Mouse (Mus musculus) heart, embryonic 15.5 days (tissue): ENCODE measurements around the gene Wfikkn1. TPM values are rescaled to one million over a fixed set of nuclear protein-coding genes. Genes with fewer than 3 reads are reported as not detected.
A peak's percentile ranks its signal among the peaks of the same experiment; 100 is the strongest.

Experiments used
- ATAC-seq: fragments of 200-750 bp; cut with Nextera tagmentation; replicated peaks from 2 replicates; pipeline ENCODE4 v1.8.0; 2017; ENCODE audit warnings: low read depth, moderate TSS enrichment; ENCODE audit not compliant: insufficient number of reproducible peaks, insufficient read depth, low FRiP score
- H3K27ac ChIP-seq: fragments of 300-500 bp; sonication (generic); 2 replicates; pipeline ENCODE4 v1.5.1; 2015; ENCODE audit warnings: mild to moderate bottlenecking, inconsistent platforms
- H3K27me3 ChIP-seq: fragments of 300-500 bp; sonication (generic); 2 replicates; pipeline ENCODE4 v1.6.1; 2015; ENCODE audit warnings: inconsistent platforms
- H3K36me3 ChIP-seq: fragments of 300-500 bp; sonication (generic); 2 replicates; pipeline ENCODE4 v1.6.1; 2015; ENCODE audit warnings: mild to moderate bottlenecking, inconsistent platforms
- H3K4me1 ChIP-seq: fragments of 300-500 bp; sonication (generic); replicated peaks from 2 replicates; pipeline ENCODE4 v1.6.1; 2015; ENCODE audit warnings: inconsistent platforms
- H3K4me2 ChIP-seq: fragments of 300-500 bp; sonication (generic); 2 replicates; pipeline ENCODE4 v1.6.1; 2015; ENCODE audit warnings: inconsistent platforms, mild to moderate bottlenecking, moderate library complexity
- H3K4me3 ChIP-seq: fragments of 300-500 bp; sonication (generic); 2 replicates; pipeline ENCODE4 v1.5.1; 2015; ENCODE audit warnings: mild to moderate bottlenecking, inconsistent platforms
- H3K9ac ChIP-seq: fragments of 300-500 bp; sonication (generic); 2 replicates; pipeline ENCODE4 v1.6.1; 2015; ENCODE audit warnings: mild to moderate bottlenecking, inconsistent platforms
- H3K9me3 ChIP-seq: fragments of 300-500 bp; sonication (generic); replicated peaks from 2 replicates; pipeline ENCODE4 v1.6.1; 2016; ENCODE audit warnings: inconsistent platforms
- WGBS: fragments of 180-500 bp; shearing (Covaris S2); methylation state at CpG from one replicate; pipeline ENCODE4 v1.1.7; 2015; ENCODE audit warnings: mixed read lengths; 5-methylcytosine and 5-hydroxymethylcytosine counted together
- polyA plus RNA-seq: library from polyadenylated mRNA; unstranded; fragments of >200 nt; fragmentation: Nextera tagmentation; extraction: Ambion mirVana; gene quantifications from 2 replicates; pipeline ENCODE4 v1.2.1, GENCODE M21; 2015

Wfikkn1 gene
- polyA plus RNA-seq, 1 experiment from 2014 or later, result 0.24 TPM

DNA sequence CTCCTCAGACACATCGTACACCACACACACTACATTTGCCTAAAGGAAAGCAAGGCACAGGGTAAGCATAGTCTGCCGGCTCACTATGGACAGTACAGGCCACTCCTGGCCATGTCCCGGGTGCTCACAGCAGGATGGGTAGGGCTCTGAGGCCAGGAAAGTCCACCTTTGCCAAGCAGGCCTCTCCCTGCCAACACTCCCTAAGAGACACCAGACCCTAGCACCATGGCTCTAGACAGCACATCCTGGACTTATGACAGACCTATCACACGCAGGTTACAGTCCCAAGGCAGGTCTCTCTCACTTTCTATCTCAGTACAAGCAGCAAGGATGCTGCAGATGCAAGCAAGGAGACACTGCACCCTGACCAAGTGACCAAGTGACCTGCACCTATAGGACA, 37.5 kb downstream of the Wfikkn1 start:
- no peaks in the 10 kb centered on the region for H3K27me3 ChIP-seq
- no peaks in the 10 kb centered on the region for H3K9me3 ChIP-seq
- no peak for ATAC-seq
- H3K27ac ChIP-seq, result peak overlapping the region; percentile 88; the same call in 1 of the 2 replicates
- peak overlapping the region; percentile 95 for H3K4me3 ChIP-seq
- peak overlapping the region; percentile 96 for H3K9ac ChIP-seq
- peaks cover 40% of the 10 kb centered on the region for H3K36me3 ChIP-seq
- WGBS, result 87% methylated on average over 4 of the region's 4 CpGs
- peaks cover 32% of the 10 kb centered on the region for H3K4me1 ChIP-seq
- peak overlapping the region; percentile 78 for H3K4me2 ChIP-seq

DNA sequence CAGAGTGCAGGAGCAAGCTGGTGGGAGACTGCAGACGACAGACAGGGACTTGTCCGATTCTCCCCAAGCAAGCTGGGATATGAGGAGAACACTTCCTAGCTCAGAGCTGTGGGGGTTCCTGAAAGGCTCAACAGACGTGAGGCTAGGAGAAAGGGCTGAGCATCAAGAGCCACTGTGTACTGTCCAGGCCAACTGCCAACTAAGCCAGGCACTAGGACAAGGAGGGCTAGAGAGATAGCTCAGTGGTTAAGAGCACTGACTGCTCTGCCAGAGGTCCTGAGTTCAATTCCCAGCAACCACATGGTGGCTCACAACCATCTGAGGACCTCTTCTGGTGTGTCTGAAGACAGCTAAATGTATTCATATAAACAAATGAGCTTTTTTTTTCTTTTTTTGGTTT, 38.1 kb downstream of the Wfikkn1 start:
- peaks cover 38% of the 10 kb centered on the region for H3K4me1 ChIP-seq
- H3K9me3 ChIP-seq, result no peaks in the 10 kb centered on the region
- no peak for ATAC-seq
- 81% methylated on average over 3 of the region's 3 CpGs for WGBS
- H3K36me3 ChIP-seq, result peaks cover 40% of the 10 kb centered on the region
- H3K9ac ChIP-seq, result no peak overlapping the region
- H3K27me3 ChIP-seq, result no peaks in the 10 kb centered on the region
- no peak overlapping the region for H3K4me2 ChIP-seq
- H3K4me3 ChIP-seq, result no peak overlapping the region
- H3K27ac ChIP-seq, result no peak overlapping the region

DNA sequence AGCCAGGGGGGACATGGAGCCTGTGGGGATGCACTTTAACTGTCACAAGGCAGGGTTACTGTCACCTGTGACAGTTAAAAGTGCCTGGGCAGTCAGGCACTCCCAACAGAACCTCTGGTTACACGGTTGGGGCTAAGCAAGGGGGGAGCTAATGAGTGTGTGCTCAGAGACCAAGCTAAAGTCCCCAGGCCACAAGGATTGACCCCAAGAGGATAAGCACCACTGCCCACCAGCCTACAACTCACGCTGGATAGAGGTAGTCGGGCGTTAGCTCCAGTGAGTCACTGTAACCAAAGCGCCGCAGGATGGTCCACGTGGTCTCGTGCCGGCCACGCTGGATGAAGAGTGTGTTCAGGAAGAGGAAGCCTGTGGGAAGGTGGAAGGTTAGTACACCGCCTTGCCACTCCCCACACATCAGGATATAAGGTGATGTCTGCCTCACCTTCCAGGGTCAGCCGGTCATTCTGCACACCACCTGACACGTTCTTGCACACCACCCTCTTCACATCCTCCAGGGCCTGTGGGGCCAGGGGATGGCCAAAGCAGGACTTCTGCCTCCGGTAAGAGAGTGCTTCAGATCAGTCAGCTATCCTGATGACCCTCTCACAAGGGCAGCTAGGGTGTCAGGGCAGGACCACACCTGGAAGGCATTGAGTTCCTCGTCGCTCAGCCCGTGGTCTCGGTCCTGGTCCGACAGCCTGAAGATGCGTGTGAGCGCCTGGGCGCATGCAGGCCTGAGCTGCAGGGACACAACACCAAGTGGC, 39.4 kb downstream of the Wfikkn1 start, which contains the start of gene Gm20683:
Gene Gm20683, minus strand, starts transcription at position 647 of the 764 bp plus-strand sequence.
- no peak within 1 kb of the TSS for H3K4me3 ChIP-seq
- no peak within 1 kb of the TSS for H3K9ac ChIP-seq
- H3K4me1 ChIP-seq, result peaks cover 50% of the 10 kb centered on the region
- no peaks in the 10 kb centered on the region for H3K9me3 ChIP-seq
- WGBS, result 93% methylated on average over 22 of the region's 22 CpGs
- no peak for ATAC-seq
- no peak within 1 kb of the TSS for H3K4me2 ChIP-seq
- H3K27me3 ChIP-seq, result no peaks in the 10 kb centered on the region
- no peak within 1 kb of the TSS for H3K27ac ChIP-seq
- peaks cover 40% of the 10 kb centered on the region for H3K36me3 ChIP-seq

DNA sequence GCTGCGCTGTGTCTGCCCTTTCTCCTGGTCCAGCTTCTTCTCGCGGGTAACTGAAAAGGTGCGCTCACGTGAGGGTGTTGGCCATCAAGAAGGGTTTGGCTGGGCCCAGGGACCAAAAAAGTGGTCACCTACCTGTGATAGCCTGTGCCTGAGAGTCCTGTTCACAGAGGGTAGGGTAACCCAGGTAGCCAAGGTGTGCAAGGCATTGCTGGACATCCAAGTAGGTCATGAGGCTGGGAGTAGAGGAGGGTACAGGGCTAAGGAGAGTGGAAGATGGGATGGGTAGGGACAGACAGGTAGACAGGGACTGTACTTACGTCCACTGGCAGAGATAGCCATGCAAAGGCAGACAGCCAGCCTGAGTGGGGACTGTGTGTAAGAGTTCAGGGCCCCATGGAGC, 40.1 kb downstream of the Wfikkn1 start:
- ATAC-seq, result no peak
- 94% methylated on average over 6 of the region's 6 CpGs for WGBS
- peaks cover 40% of the 10 kb centered on the region for H3K36me3 ChIP-seq
- no peak overlapping the region for H3K4me2 ChIP-seq
- peaks cover 58% of the 10 kb centered on the region for H3K4me1 ChIP-seq
- no peak overlapping the region for H3K27ac ChIP-seq
- H3K4me3 ChIP-seq, result no peak overlapping the region
- no peaks in the 10 kb centered on the region for H3K9me3 ChIP-seq
- H3K9ac ChIP-seq, result no peak overlapping the region
- H3K27me3 ChIP-seq, result no peaks in the 10 kb centered on the region

DNA sequence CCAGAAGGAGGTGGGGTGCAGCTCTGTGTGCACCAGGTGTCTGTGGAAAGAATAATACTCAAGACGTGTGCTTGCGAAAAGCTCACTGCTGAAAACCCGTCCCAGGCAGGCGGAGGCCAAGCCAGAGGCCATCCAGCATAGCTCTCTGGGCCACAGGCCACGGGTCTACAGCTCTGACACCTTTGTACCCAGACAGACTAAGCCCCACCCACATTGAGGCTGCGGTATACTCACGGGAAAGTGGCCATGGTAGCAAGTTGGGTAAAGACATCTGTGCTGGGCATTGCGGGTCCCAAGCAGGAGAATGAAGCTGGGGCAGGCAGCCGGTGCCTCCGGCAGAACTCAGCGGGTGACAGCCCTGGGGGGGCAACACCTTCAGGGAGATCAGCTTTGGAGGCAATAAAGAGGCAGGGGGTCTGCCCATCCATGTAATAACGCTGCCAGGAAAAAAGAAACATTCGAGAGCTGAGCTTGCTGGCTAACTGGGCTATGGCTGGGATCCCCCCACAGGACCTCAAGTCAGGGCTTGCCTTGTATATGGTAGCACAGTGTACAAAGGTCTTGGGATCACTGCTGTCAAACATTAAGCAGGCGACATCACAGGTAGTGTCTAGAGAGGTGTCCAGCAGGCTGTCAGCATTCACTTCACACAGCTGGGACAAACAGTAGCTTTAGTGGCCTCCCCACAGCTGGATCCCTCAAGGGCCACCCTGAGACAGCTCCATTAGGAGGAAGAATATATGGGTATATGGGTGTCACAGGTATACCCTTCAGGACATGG, 41.0 kb downstream of the Wfikkn1 start:
- no peak overlapping the region for H3K9ac ChIP-seq
- no peaks in the 10 kb centered on the region for H3K27me3 ChIP-seq
- no peaks in the 10 kb centered on the region for H3K9me3 ChIP-seq
- H3K4me2 ChIP-seq, result no peak overlapping the region
- 86% methylated on average over 14 of the region's 14 CpGs for WGBS
- H3K4me1 ChIP-seq, result peaks cover 61% of the 10 kb centered on the region
- no peak for ATAC-seq
- H3K36me3 ChIP-seq, result peaks cover 46% of the 10 kb centered on the region
- no peak overlapping the region for H3K27ac ChIP-seq
- H3K4me3 ChIP-seq, result no peak overlapping the region

DNA sequence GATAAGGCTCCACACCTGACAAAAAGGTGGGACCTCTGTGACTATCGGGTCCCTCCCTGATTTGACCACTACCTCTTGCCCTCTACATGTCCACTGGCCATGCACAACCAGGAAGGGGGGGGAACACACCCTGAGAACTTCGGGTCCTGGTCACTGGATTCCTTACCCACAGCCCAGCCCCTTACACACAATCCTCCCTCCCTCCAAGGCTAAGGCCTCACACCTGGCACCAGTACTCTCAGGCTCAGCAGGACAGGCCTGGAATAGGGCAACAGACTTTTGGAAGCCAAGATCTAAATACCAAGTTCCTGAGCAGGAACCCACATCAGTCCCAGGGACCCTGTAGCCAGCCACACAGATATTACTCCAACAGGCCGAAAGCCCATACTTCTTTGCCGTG, 41.8 kb downstream of the Wfikkn1 start:
- 75% methylated on average over 4 of the region's 4 CpGs for WGBS
- peaks cover 66% of the 10 kb centered on the region for H3K4me1 ChIP-seq

DNA sequence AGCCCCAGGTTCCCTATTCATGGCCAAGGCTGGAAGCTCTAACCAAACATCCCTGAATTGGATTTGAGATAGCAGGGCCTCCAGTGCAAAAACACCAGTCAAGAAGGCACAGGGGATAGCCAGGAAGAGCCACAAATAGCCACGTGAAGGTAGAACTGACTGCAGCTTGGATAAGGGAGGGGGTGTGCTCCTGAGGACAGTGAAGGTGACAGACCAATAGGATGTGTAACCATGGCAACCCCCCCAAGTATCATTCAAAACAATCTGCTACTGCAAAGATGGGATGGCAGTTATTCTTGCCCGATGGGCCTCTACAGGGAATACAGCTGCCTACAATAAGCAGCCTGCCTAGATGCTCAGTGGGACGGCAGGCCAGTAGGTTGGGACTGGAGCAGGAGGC, 43.1 kb downstream of the Wfikkn1 start:
- H3K36me3 ChIP-seq, result peaks cover 45% of the 10 kb centered on the region

More for the DNA sequence above, 41.8 kb downstream of the Wfikkn1 start:
- no peak for ATAC-seq
- no peak overlapping the region for H3K4me2 ChIP-seq
- H3K4me3 ChIP-seq, result no peak overlapping the region
- H3K36me3 ChIP-seq, result peaks cover 46% of the 10 kb centered on the region
- no peaks in the 10 kb centered on the region for H3K27me3 ChIP-seq
- no peaks in the 10 kb centered on the region for H3K9me3 ChIP-seq
- no peak overlapping the region for H3K27ac ChIP-seq
- no peak overlapping the region for H3K9ac ChIP-seq

DNA sequence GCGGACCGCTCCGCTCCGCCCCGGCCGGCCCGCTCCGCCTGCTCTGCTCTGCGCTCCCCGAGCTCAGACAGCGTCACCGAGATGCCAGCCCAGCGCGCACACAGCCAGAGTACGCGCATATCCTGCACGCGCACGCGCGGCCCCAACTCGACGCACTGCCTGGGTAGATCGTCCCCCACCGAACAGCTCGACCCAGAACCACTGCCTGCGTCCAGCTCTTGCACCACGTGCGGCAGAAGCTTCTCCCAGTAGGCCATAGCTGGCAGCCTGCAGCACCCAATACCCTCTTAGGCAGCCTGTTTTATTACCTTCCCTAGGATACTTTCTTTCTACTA, 43.6 kb downstream of the Wfikkn1 start, which contains the start of gene Rhbdl1:
Gene Rhbdl1, minus strand, starts transcription at position 220 of the 335 bp plus-strand sequence.
- 8% methylated on average over 29 of the region's 29 CpGs for WGBS
- no peaks in the 10 kb centered on the region for H3K27me3 ChIP-seq
- no peaks in the 10 kb centered on the region for H3K9me3 ChIP-seq
- H3K9ac ChIP-seq, result peak within 1 kb of the TSS; percentile 62
- H3K27ac ChIP-seq, result peak within 1 kb of the TSS; percentile 69
- H3K36me3 ChIP-seq, result peaks cover 40% of the 10 kb centered on the region
- H3K4me2 ChIP-seq, result peak within 1 kb of the TSS; percentile 90
- peak within 1 kb of the TSS; percentile 47 for H3K4me3 ChIP-seq
- peaks cover 57% of the 10 kb centered on the region for H3K4me1 ChIP-seq
- peak; percentile 5; the same call in 1 of the 2 replicates for ATAC-seq

More for the DNA sequence above, 43.1 kb downstream of the Wfikkn1 start:
- H3K4me1 ChIP-seq, result peaks cover 58% of the 10 kb centered on the region
- peak overlapping the region; percentile 62; the same call in 1 of the 2 replicates for H3K9ac ChIP-seq
- no peak for ATAC-seq
- H3K4me3 ChIP-seq, result no peak overlapping the region
- peak overlapping the region; percentile 69 for H3K27ac ChIP-seq
- WGBS, result 35% methylated on average over 3 of the region's 3 CpGs
- H3K4me2 ChIP-seq, result peak overlapping the region; percentile 90
- H3K9me3 ChIP-seq, result no peaks in the 10 kb centered on the region
- H3K27me3 ChIP-seq, result no peaks in the 10 kb centered on the region

DNA sequence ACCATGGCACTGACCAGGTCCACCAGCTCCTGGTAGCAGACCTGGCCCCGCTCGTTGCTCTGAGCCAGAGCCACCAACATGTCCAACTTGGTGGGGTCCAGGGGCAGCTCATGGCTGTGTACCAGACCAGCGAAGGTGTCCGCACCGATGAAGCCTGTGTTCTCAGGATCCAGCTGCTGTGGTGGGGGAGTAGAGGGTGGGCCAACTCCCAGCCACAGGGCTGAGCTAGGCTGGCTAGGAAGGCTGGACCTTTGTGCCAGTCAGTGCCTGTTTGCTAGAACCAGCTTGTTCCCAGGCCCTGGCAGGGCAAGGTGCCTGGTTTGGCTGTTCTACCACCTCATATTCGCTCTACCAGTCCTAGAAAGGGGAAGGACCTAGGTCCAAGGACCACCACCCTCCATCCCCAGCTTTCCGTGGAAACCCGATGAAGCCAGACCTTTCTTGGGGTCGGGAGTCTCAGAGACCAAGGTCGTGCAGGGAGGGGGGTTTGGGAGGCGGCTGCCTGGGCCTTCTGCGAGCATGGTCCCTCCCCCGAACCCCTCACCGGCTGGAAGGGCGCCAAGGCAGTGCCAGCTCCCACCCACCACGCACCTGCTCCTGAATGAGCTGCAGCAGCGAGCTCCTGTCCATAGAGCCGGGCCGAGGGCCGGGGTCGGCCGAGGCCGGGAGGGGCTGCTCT, 44.1 kb downstream of the Wfikkn1 start:
- 20% methylated on average over 23 of the region's 23 CpGs for WGBS

DNA sequence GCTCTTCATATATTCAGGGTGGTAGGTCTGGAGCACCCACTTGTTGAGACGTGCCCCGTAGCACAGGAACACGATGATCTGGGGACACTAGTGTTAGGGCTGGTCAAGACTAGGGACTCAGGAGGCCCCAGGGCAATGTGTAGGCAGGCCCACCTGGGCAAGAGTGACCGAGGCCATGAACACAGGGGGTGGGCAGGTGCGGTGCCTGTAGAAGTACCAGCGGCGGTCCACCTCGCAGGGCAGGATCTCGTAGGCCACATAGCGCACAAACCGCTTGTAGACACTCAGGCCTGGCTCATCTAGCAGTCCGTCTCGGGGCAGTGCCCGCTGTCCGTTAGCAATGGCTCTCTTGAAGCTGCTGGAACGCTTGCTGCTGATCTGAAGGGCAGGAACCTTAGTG, 44.8 kb downstream of the Wfikkn1 start:
- H3K36me3 ChIP-seq, result peaks cover 34% of the 10 kb centered on the region
- H3K9me3 ChIP-seq, result no peaks in the 10 kb centered on the region
- H3K27me3 ChIP-seq, result no peaks in the 10 kb centered on the region
- 92% methylated on average over 16 of the region's 16 CpGs for WGBS
- H3K27ac ChIP-seq, result no peak overlapping the region
- peaks cover 66% of the 10 kb centered on the region for H3K4me1 ChIP-seq
- ATAC-seq, result no peak
- peak overlapping the region; percentile 62; the same call in 1 of the 2 replicates for H3K9ac ChIP-seq
- H3K4me3 ChIP-seq, result peak overlapping the region; percentile 47; the same call in 1 of the 2 replicates
- H3K4me2 ChIP-seq, result peak overlapping the region; percentile 91

More for the DNA sequence above, 44.1 kb downstream of the Wfikkn1 start:
- peak overlapping the region; percentile 62 for H3K9ac ChIP-seq
- H3K27me3 ChIP-seq, result no peaks in the 10 kb centered on the region
- no peak for ATAC-seq
- H3K4me3 ChIP-seq, result peak overlapping the region; percentile 47
- peaks cover 62% of the 10 kb centered on the region for H3K4me1 ChIP-seq
- H3K27ac ChIP-seq, result peak overlapping the region; percentile 69
- peak overlapping the region; percentile 90 for H3K4me2 ChIP-seq
- H3K36me3 ChIP-seq, result peaks cover 35% of the 10 kb centered on the region
- H3K9me3 ChIP-seq, result no peaks in the 10 kb centered on the region

DNA sequence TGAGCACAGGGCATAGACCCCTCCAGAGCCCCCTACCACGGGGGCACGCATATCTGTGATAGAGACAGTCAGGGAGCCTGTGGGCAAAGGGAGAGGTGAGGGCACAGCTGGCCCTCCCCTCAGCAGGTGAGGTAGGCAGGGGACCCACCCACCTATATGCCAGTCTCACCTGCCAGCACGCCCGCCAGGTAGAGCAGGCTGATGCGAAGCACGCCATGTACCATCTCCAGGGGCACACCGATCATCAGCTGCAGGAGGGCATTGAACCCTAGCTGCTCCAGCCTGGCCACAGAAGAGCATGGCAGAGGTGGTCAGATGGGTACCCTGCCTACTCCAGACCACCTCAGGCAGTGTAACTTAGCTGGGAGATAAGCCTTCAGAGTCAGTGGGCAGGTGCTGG, 45.4 kb downstream of the Wfikkn1 start:
- H3K27ac ChIP-seq, result no peak overlapping the region
- no peak overlapping the region for H3K9ac ChIP-seq
- H3K27me3 ChIP-seq, result no peaks in the 10 kb centered on the region
- peak overlapping the region; percentile 91; the same call in 1 of the 2 replicates for H3K4me2 ChIP-seq
- peaks cover 70% of the 10 kb centered on the region for H3K4me1 ChIP-seq
- no peak for ATAC-seq
- peaks cover 34% of the 10 kb centered on the region for H3K36me3 ChIP-seq
- peak overlapping the region; percentile 82 for H3K4me3 ChIP-seq
- H3K9me3 ChIP-seq, result no peaks in the 10 kb centered on the region
- WGBS, result 94% methylated on average over 7 of the region's 7 CpGs
